Mouse (Mus musculus) cerebellum, adult 9-10 months (tissue): ENCODE measurements around the gene Faim2.
A peak's percentile ranks its signal among the peaks of the same experiment; 100 is the strongest.

Experiments used
- DNase-seq: peaks from one replicate; pipeline ENCODE4 v3.0.0; 2022

The Faim2 gene

DNA sequence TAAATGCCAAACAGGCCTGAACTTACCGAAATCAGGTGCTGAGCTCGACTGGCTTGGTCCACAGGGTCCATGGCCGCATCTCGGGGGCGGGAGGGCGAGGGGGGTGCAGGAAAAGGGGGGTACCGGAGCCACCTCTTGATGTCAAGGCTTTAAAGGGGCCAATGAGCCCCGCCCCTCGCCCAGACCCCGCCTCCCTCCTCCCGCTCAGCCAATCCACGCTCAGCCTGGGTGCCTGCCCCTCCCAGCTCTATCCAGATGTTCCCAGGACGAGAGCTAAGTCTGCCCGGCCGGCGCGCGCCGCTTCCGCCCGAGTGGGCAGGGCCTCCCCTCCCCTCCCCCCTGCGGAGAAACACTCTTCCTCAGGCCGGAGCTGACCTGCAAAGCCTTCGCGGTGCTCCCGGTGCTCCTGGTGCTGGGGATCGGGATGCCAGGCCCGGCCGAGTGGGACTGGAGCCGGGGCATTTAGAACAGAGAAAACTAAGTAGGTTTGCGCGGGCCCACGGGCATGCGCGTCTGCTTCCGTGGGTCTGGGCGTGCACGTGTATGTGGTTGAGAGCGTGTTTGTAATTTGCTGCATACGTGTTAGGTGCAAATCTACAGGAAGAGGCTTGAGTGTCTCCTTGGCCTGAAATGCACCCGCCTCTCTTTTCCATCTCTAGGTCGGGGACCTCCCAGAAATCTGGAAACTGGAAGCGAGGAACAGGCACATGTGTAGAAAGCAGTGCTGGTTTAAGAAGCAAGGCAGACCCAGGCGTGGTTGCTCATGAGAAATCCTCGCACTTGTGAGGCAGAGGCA, 70.2 kb downstream of the Faim2 start, which contains the start of gene Nckap5l:
Gene Nckap5l, minus strand, starts transcription at position 143 of the 796 bp plus-strand sequence.
- DNase-seq: peak; percentile 85

GRCm38 (mm10) chr15:99456963-99457605, 70.9 kb downstream of the Faim2 start:
- DNase-seq: peak; percentile 61

DNA sequence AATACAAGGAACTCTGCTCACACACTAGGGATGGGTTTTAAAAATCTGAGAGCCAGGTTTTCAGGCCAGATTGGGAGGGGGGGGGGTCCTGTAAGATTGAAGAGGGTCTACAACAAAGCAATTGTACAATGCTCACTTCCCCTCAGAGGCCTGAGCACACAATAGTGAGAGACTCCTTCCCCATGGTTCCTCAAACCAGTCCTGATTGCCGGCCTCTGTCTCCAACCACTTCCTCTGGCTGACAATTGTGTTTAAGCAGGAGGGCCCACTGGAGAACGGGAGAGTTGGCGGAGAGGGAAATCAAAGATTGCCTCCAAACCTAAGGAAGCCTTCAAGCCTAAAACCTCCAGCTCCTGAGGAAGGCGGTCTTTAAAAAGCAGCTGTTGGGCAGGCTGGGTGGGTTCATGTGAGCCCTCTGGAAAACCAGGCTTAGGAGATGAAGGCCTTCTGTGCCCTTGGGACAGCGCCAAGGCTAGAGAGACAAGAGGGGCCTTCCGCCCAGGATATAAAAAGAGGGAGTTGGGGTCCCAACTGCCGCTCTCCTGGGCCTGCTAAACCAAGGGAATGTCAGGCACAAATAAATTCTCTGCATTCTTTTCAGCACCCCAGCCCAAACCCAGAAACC, 71.5 kb downstream of the Faim2 start:
- peak; percentile 33 for DNase-seq

GRCm38 (mm10) chr15:99455415-99455814, 72.5 kb downstream of the Faim2 start:
- no peak for DNase-seq

GRCm38 (mm10) chr15:99454585-99455279, 73.2 kb downstream of the Faim2 start:
- DNase-seq: no peak

- DNase-seq: no peak
Observed at GRCm38 (mm10) chr15:99453153-99453900, 74.6 kb downstream of the Faim2 start.

DNA sequence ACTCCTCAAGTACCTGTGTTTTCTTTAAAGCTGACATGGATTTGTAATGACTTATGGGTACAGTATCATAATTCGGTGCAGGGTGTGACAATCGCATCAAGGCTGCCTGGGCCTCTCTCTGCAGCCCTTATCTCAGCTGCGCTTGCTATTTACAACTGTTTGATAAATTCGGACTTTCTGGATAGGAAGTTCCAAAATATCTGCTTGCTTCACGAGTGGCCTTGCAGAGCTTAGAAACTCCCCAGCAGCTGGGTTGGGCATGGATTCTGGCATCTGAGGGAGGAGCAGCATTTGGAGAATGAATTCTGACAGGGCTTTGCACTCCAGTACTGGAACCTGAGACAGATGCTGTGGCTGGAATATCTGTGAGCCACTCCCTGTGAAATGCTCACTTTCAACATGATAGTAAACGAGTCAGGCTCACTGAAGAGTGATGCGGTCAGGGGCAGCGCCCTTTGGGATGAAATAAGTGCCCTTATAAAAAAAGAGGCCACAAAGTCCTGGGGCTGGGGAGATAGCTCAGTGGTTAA, 78.1 kb downstream of the Faim2 start:
- no peak for DNase-seq

DNA sequence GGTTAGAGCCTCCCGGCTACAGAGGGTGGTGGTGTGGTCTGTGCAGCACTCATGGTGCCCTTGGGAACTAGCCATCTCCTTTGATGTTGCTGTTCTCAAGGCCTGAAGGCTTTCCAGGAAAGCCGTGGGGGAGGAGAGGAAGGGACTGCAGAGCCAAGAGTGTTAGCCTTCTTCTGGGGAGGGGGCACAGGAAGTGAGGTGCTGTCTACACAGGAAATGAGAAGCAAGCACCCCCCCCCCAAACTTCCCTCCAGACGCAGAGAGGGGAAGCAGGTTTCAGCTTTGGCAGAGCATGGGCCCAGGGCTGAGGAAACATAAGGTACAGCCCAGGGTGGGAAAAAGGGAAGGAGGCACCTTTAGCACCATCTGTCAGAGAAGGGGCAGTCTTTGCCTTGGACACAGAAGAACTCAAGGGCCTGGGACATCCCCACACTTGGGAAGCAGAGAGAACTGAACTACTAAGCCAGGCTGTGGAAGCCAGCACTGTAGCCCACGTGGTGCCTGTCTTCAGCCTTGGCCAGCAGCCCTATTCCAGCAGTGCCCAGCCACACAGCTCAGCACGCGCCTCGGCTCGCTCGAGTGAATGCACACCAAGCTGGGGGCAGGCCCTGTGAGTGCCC, 78.7 kb downstream of the Faim2 start:
- peak; percentile 75 for DNase-seq
